Mouse (Mus musculus) spleen, adult 2 months (tissue): ENCODE results near the gene Tulp4.

Experiments used
- CTCF ChIP-seq: fragments of 200-500 bp; IDR thresholded peaks from 2 replicates; pipeline ENCODE4 v1.5.1; 2011; ENCODE audit warnings: mild to moderate bottlenecking, inconsistent platforms; ENCODE audit not compliant: insufficient read depth, insufficient read length, insufficient replicate concordance; ENCODE audit errors: extremely low read depth
- POLR2A ChIP-seq: fragments of 200-500 bp; IDR thresholded peaks from 2 replicates; pipeline ENCODE4 v1.6.1; 2011; ENCODE audit warnings: low read depth, low read length, inconsistent platforms

- TF ChIP-seq CTCF (no peak), POLR2A (no peak)
Measured at GRCm38 (mm10) chr17:6187183-6187582, 80.9 kb downstream of the Tulp4 start.
